Mouse (Mus musculus): ENCODE results near the gene Bloc1s6.

Bloc1s6 gene

DNA sequence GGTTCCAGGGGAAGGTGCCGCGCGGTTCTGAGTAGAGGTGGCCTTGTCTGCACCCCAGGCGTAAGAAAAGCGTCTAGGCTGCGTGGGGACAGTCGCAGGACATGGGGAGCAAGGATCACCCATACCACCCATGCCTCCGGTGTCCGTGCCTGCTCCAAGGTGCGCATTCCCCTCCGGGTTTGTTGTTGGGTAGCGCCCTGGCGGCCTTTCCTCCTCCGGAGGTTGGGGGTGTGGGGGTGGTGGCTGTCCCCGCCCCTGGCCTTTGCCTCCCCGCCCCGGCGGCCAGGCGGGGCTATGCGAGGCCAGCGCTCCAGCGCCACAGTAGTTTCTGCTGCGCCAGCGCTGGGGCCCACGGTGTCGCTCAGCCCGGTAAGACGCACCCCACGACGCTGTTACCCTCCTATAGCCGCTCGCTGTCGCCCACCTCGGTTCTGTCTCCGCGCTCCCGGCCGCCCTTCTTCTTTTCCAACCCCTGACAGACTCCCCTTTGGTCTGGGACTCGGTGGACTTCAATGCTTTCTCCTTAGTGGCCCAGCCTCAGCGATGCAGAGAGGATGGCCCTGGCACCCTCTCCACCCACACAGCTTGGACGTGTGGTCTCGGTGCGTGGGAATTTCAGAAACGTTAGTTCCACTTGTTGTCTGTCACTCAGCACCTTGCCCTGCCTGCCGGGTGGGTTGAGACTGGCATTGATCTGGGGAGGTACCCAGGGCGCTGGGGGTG, 26.9 kb downstream of the Bloc1s6 start, which contains the start of gene Sqor:
Gene Sqor (plus strand): TSS at position 167 of the 723 bp plus-strand sequence.
- peak; percentile 74 for DNase-seq (ENCODE audit: low spot score)

DNA sequence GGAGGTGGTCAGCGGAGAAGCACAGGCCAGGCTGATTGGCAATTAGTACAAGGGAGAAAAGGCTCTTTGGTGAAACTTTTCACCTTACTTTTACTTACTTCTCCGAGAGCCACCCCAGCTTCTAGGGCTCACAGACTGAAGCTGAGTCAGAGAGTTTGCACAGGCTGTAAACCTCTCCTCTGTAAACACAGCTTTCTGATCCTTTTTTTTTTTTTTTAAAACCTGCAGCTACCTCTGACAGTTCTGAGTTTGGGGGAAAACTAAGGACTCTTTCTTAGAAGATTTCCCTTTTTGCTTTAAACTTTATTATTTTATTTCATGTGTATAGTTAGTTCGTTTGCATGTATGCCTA, 27.5 kb downstream of the Bloc1s6 start:
- DNase-seq (ENCODE audit: low spot score) = no peak

GRCm38 (mm10) chr2:122771002-122771401, 32.7 kb downstream of the Bloc1s6 start:
- no peak for DNase-seq (ENCODE audit: low spot score)

- no peak for DNase-seq (ENCODE audit: low spot score)
These were observed 34.6 kb downstream of the Bloc1s6 start for GRCm38 (mm10) chr2:122772899-122773298.

DNA sequence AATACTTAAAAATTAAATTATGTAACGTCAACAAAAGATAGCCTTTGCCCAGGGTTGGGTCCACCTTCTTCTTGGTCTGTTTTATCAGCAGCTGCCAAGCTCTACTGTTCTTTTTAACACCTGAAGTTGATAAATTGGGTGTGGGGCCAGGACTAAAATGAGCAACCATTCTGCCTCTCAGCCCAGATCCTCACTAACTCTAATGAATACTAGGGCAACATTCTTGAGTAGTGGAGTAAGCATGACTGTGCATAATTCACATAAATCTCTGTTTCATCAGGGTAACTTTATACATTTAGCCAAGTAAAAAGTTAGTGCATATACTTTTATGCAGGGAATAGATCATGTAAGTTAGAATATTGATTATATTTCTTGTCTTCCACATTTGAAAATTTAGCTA, 37.2 kb downstream of the Bloc1s6 start:
- no peak for DNase-seq (ENCODE audit: low spot score)

DNA sequence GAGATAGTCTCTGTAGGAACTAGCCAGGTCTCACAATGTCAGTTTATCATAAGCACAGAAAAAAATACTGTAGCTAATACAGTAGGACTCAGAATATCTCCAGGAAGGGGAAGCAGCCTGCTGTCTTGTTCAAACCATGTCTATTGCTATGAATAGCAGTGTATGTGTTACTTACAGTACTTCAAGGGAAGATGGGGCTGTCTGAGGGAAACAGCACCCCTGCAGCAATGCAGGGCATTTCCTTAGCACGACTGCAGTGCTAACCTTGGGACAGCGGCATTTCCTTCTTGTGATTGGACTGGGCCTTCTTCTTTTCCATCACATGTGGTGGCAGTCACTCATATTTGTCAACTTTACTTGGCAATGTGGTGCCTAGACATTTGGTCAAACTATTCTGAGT, 38.5 kb downstream of the Bloc1s6 start:
- DNase-seq (ENCODE audit: low spot score) = no peak

DNA sequence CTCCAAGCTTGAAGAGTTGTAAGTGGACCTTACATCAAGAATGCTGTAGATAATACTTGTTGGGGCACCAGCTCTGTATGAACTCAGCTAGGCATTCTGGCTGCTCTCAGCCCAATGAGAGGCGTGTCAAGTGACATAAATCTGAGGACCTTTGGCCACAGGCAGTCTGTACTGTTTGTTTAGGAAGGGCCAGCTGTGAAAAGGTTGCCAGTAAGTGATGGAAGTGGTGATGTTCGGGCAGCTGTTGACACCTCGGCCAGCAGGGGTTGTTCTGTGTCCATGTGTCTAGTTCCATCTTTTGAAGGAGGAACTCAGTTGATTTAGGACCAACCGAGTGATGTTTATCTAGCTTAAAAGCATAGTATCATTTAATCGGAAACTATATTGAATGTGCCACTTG, 41.7 kb downstream of the Bloc1s6 start:
- DNase-seq (ENCODE audit: low spot score) = no peak

GRCm38 (mm10) chr2:122780447-122780846, 42.1 kb downstream of the Bloc1s6 start:
- no peak for DNase-seq (ENCODE audit: low spot score)

- no peak for DNase-seq (ENCODE audit: low spot score)
These were observed 43.5 kb downstream of the Bloc1s6 start for GRCm38 (mm10) chr2:122781590-122782356.

- DNase-seq (ENCODE audit: low spot score) = no peak
These were observed 45.4 kb downstream of the Bloc1s6 start for GRCm38 (mm10) chr2:122783730-122784129.

- no peak for DNase-seq (ENCODE audit: low spot score)
These were observed 46.4 kb downstream of the Bloc1s6 start for GRCm38 (mm10) chr2:122784701-122785100.

DNA sequence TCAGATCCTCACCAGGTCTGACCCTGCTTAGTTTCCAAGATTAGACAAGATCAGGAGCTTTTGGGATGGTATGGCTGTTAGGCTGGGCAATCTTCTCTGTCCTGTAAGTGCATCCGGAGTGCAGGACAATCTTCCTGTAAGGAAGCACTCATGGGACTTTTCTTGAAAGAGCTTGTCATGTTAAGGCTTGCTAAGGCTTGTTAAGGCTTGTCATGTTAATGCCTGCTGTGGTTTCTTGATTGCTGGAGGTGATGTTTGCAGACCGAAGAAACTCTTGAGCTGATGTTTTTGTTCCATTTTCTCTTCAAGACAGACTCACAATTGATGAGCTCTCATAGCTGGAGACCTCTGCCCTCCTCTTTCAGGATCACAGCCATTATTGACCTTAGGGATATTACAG, 47.9 kb downstream of the Bloc1s6 start:
- no peak for DNase-seq (ENCODE audit: low spot score)

GRCm38 (mm10) chr2:122789311-122789710, 51.0 kb downstream of the Bloc1s6 start:
- no peak for DNase-seq (ENCODE audit: low spot score)

GRCm38 (mm10) chr2:122789730-122790129, 51.4 kb downstream of the Bloc1s6 start:
- no peak for DNase-seq (ENCODE audit: low spot score)
